Mouse (Mus musculus) gastrocnemius, adult 8-10 months (tissue): ENCODE data around the gene Stat1. TPM values are rescaled to one million over a fixed set of nuclear protein-coding genes. Genes with fewer than 3 reads are reported as not detected.

Source experiments
- DNase-seq, 2 experiments: peaks; one replicate each; pipeline ENCODE4 v3.0.0; 2022; ENCODE audit warnings: low spot score in 2 of 2
- total RNA-seq, 4 experiments: library from RNA; stranded (reverse); gene quantifications; 2 replicates each; pipeline ENCODE4 v1.2.4; 2022

Gene Stat1
- total RNA-seq, 4 experiments from 2014 or later, result 10.5 to 13.0 (median 11.3) TPM

- peak in 1 of 2 experiments; percentile 1 for DNase-seq
Measured at GRCm38 (mm10) chr1:52161151-52161550, 41.9 kb downstream of the Stat1 start.

GRCm38 (mm10) chr1:52163707-52164457, 44.6 kb downstream of the Stat1 start:
- peak in 1 of 2 experiments; percentile 1 for DNase-seq

- DNase-seq, result no peak
Measured at GRCm38 (mm10) chr1:52166652-52167220, 47.5 kb downstream of the Stat1 start.

- DNase-seq, result no peak
Measured at GRCm38 (mm10) chr1:52170057-52170456, 50.8 kb downstream of the Stat1 start.

GRCm38 (mm10) chr1:52170747-52171146, 51.5 kb downstream of the Stat1 start:
- no peak for DNase-seq

GRCm38 (mm10) chr1:52171271-52171670, 52.0 kb downstream of the Stat1 start:
- DNase-seq, result no peak

GRCm38 (mm10) chr1:52175321-52175720, 56.1 kb downstream of the Stat1 start:
- no peak for DNase-seq

- no peak for DNase-seq
Measured at GRCm38 (mm10) chr1:52175983-52176382, 56.7 kb downstream of the Stat1 start.

- no peak for DNase-seq
Measured at GRCm38 (mm10) chr1:52176999-52177398, 57.8 kb downstream of the Stat1 start.

- no peak for DNase-seq
Measured at GRCm38 (mm10) chr1:52179939-52180568, 60.8 kb downstream of the Stat1 start.

GRCm38 (mm10) chr1:52181994-52182393, 62.8 kb downstream of the Stat1 start:
- no peak for DNase-seq

- DNase-seq, result no peak
Measured at GRCm38 (mm10) chr1:52182992-52183391, 63.8 kb downstream of the Stat1 start.

Other genes starting within 250 kb of the Stat1 start
- gene Myo1b, start 203.4 kb upstream of the Stat1 start, total RNA-seq, result 10 to 100 TPM in 1 of 4 experiments, 1 to 10 TPM in 3; 4.5 to 11.0 (median 6.0) TPM
- gene Stat4, start 132.3 kb upstream of the Stat1 start, total RNA-seq, result not detected
- 10 to 100 TPM; 72.7 to 88.6 (median 81.2) TPM for gene Gls, start 113.8 kb downstream of the Stat1 start, total RNA-seq